Mouse (Mus musculus) Patski (cell line): ENCODE results near the gene Unc79. TPM values are rescaled to one million over a fixed set of nuclear protein-coding genes. Genes with fewer than 3 reads are reported as not detected.

Source experiments
- ATAC-seq: fragments of 100-300 bp; one replicate; pipeline ENCODE4 v1.8.0; 2021
- CTCF ChIA-PET: fragments of 350-600 bp; sonication (Branson Sonifier 250); formaldehyde crosslinking; loops from one replicate; lab custom pipeline; 2022; ENCODE audit warnings: inconsistent platforms; lab: Charles Lee
- POLR2A ChIA-PET: fragments of 350-600 bp; sonication (Branson Sonifier 250); formaldehyde crosslinking; loops from one replicate; lab custom pipeline; 2022; ENCODE audit warnings: antibody characterized with exemption, inconsistent platforms; lab: Charles Lee
- DNase-seq: peaks from one replicate; pipeline ENCODE4 v3.0.0-alpha.2; 2011; ENCODE audit warnings: low read depth, low spot score
- H3K27me3 ChIP-seq: fragments of 371-371 bp; one replicate; pipeline ENCODE4 v1.5.1; 2021
- CTCF ChIP-seq: fragments of 100-300 bp; IDR thresholded peaks from one replicate; pipeline ENCODE4 v1.5.1; 2021
- in situ Hi-C: fragments of 300-500 bp; cut with MboI; formaldehyde crosslinking; loops from 3 replicates; pipeline ENCODE4 v1.11.1; 2018; ENCODE audit warnings: low pct_unique_long_range_greater_than_20kb, mixed read lengths
- polyA plus RNA-seq: library from polyadenylated mRNA; unstranded; gene quantifications from one replicate; pipeline ENCODE4 v1.2.3, GENCODE M21; 2021

Gene Unc79
- polyA plus RNA-seq, 1 experiment from 2014 or later: not detected

GRCm38 (mm10) chr12:103223671-103224070, 275.0 kb downstream of the Unc79 start:
- TF ChIP-seq CTCF: no peak
- ChIA-PET POLR2A (no interaction called here), CTCF (no interaction called here)
- in situ Hi-C loops: no loop called here
- ATAC-seq (no peak), DNase-seq (no peak)
- H3K27me3 ChIP-seq: no peaks in the 10 kb centered on the region

- TF ChIP-seq CTCF: no peak
These were observed 277.5 kb downstream of the Unc79 start for GRCm38 (mm10) chr12:103226121-103226520.

GRCm38 (mm10) chr12:103229058-103229457, 280.4 kb downstream of the Unc79 start:
- no peak for TF ChIP-seq CTCF
- POLR2A ChIA-PET: no interaction called here

More at GRCm38 (mm10) chr12:103226121-103226520, 277.5 kb downstream of the Unc79 start:
- ChIA-PET POLR2A (no interaction called here), CTCF (no interaction called here)
- no peaks in the 10 kb centered on the region for H3K27me3 ChIP-seq
- in situ Hi-C loops: no loop called here
- no peak for DNase-seq
- ATAC-seq: no peak

More at GRCm38 (mm10) chr12:103229058-103229457, 280.4 kb downstream of the Unc79 start:
- ATAC-seq (no peak), DNase-seq (no peak)
- CTCF ChIA-PET: no interaction called here
- in situ Hi-C loops: no loop called here
- H3K27me3 ChIP-seq: no peaks in the 10 kb centered on the region

Other genes with a start within 250 kb of the Unc79 start
- gene Itpk1, start 243.9 kb upstream of the Unc79 start, polyA plus RNA-seq: 22.9 TPM
- gene Moap1, start 205.2 kb upstream of the Unc79 start, polyA plus RNA-seq: 13.3 TPM
- 6.5 TPM for gene Tmem251, start 205.1 kb upstream of the Unc79 start, polyA plus RNA-seq
- not detected for gene Gm28051, start 191.1 kb upstream of the Unc79 start, polyA plus RNA-seq
- gene Gon7, start 191.1 kb upstream of the Unc79 start, polyA plus RNA-seq: 14.6 TPM
- gene Ubr7, start 190.9 kb upstream of the Unc79 start, polyA plus RNA-seq: 33.0 TPM
- 9.5 TPM for gene Gm20604, start 190.2 kb upstream of the Unc79 start, polyA plus RNA-seq
- gene Btbd7, start 70.4 kb upstream of the Unc79 start, polyA plus RNA-seq: 29.2 TPM
- not detected for gene Cox8c, start 49.5 kb upstream of the Unc79 start, polyA plus RNA-seq